Mouse (Mus musculus) kidney, embryonic 15.5 days (tissue): ENCODE measurements at regions not wholly inside any gene's neighbourhood (a gene's known extent, or its start where the extent isn't known, plus 50 kb on each side); places are given as distances from the start of the nearest gene placed in this dataset.
A peak's percentile ranks its signal among the peaks of the same experiment; 100 is the strongest.

Experiments
- ATAC-seq: fragments of 200-750 bp; cut with Nextera tagmentation; replicated peaks from 2 replicates; pipeline ENCODE4 v1.8.0; 2017; ENCODE audit warnings: moderate TSS enrichment; ENCODE audit not compliant: low FRiP score
- H3K27ac ChIP-seq: fragments of 300-500 bp; sonication (generic); 2 replicates; pipeline ENCODE4 v1.5.1; 2015; ENCODE audit warnings: mild to moderate bottlenecking, inconsistent platforms
- H3K27me3 ChIP-seq: fragments of 300-500 bp; sonication (generic); 2 replicates; pipeline ENCODE4 v1.6.1; 2015; ENCODE audit warnings: inconsistent platforms
- H3K36me3 ChIP-seq: fragments of 300-500 bp; sonication (generic); 2 replicates; pipeline ENCODE4 v1.6.1; 2015; ENCODE audit warnings: inconsistent platforms
- H3K4me1 ChIP-seq: fragments of 300-500 bp; sonication (generic); 2 replicates; pipeline ENCODE4 v1.6.1; 2015; ENCODE audit warnings: inconsistent platforms
- H3K4me2 ChIP-seq: fragments of 300-500 bp; sonication (generic); 2 replicates; pipeline ENCODE4 v1.6.1; 2015; ENCODE audit warnings: moderate library complexity, mild to moderate bottlenecking, inconsistent platforms
- H3K4me3 ChIP-seq: fragments of 300-500 bp; sonication (generic); replicated peaks from 2 replicates; pipeline ENCODE4 v1.5.1; 2015; ENCODE audit warnings: mild to moderate bottlenecking, inconsistent platforms
- H3K9ac ChIP-seq: fragments of 300-500 bp; sonication (generic); 2 replicates; pipeline ENCODE4 v1.6.1; 2015; ENCODE audit warnings: mild to moderate bottlenecking, inconsistent platforms
- H3K9me3 ChIP-seq: fragments of 300-500 bp; sonication (generic); replicated peaks from 2 replicates; pipeline ENCODE4 v1.6.1; 2016; ENCODE audit warnings: inconsistent platforms
- WGBS: fragments of 180-500 bp; shearing (Covaris S2); methylation state at CpG from one replicate; pipeline ENCODE4 v1.1.7; 2015; ENCODE audit warnings: mixed read lengths; 5-methylcytosine and 5-hydroxymethylcytosine counted together

- no peaks in the 10 kb centered on the region for H3K36me3 ChIP-seq
- H3K4me3 ChIP-seq = no peak overlapping the region
- no peak overlapping the region for H3K27ac ChIP-seq
- H3K9me3 ChIP-seq = no peaks in the 10 kb centered on the region
- 80% methylated on average over 2 of the region's 2 CpGs for WGBS
- H3K4me1 ChIP-seq = no peaks in the 10 kb centered on the region
- H3K27me3 ChIP-seq = no peaks in the 10 kb centered on the region
- no peak overlapping the region for H3K9ac ChIP-seq
- no peak overlapping the region for H3K4me2 ChIP-seq
- no peak for ATAC-seq
These were observed 108.8 kb upstream of the Ldah start for GRCm38 (mm10) chr12:8099114-8099513.

GRCm38 (mm10) chr12:8099821-8100220, 108.1 kb upstream of the Ldah start:
- no peaks in the 10 kb centered on the region for H3K36me3 ChIP-seq
- ATAC-seq = no peak
- H3K4me3 ChIP-seq = no peak overlapping the region
- no peak overlapping the region for H3K4me2 ChIP-seq
- WGBS = 27% methylated on average over 2 of the region's 2 CpGs
- H3K27ac ChIP-seq = no peak overlapping the region
- no peak overlapping the region for H3K9ac ChIP-seq
- H3K4me1 ChIP-seq = no peaks in the 10 kb centered on the region
- no peaks in the 10 kb centered on the region for H3K27me3 ChIP-seq
- H3K9me3 ChIP-seq = no peaks in the 10 kb centered on the region

GRCm38 (mm10) chr12:8101837-8102236, 106.1 kb upstream of the Ldah start:
- Histone ChIP-seq H3K4me3 (no peak overlapping the region), H3K36me3 (no peaks in the 10 kb centered on the region), H3K27me3 (no peaks in the 10 kb centered on the region), H3K9ac (no peak overlapping the region), H3K4me1 (peaks cover 4% of the 10 kb centered on the region), H3K9me3 (no peaks in the 10 kb centered on the region), H3K4me2 (no peak overlapping the region), H3K27ac (no peak overlapping the region)
- ATAC-seq = no peak
- WGBS = 85% methylated on average over 8 of the region's 8 CpGs

GRCm38 (mm10) chr12:8103259-8103658, 104.6 kb upstream of the Ldah start:
- H3K27me3 ChIP-seq = no peaks in the 10 kb centered on the region
- no peak overlapping the region for H3K4me2 ChIP-seq
- ATAC-seq = no peak
- H3K36me3 ChIP-seq = no peaks in the 10 kb centered on the region
- no peak overlapping the region for H3K27ac ChIP-seq
- peaks cover 9% of the 10 kb centered on the region for H3K4me1 ChIP-seq
- H3K9ac ChIP-seq = no peak overlapping the region
- H3K4me3 ChIP-seq = no peak overlapping the region
- WGBS = 80% methylated on average over 9 of the region's 9 CpGs
- H3K9me3 ChIP-seq = no peaks in the 10 kb centered on the region

GRCm38 (mm10) chr12:8107137-8107536, 100.8 kb upstream of the Ldah start:
- no peak overlapping the region for H3K4me2 ChIP-seq
- H3K9me3 ChIP-seq = no peaks in the 10 kb centered on the region
- ATAC-seq = peak; percentile 83
- 26% methylated on average over 4 of the region's 4 CpGs for WGBS
- no peaks in the 10 kb centered on the region for H3K36me3 ChIP-seq
- no peak overlapping the region for H3K4me3 ChIP-seq
- peaks cover 9% of the 10 kb centered on the region for H3K4me1 ChIP-seq
- H3K27ac ChIP-seq = no peak overlapping the region
- H3K27me3 ChIP-seq = no peaks in the 10 kb centered on the region
- H3K9ac ChIP-seq = no peak overlapping the region

GRCm38 (mm10) chr12:8109203-8109770, 98.6 kb upstream of the Ldah start:
- no peak for ATAC-seq
- Histone ChIP-seq H3K9ac (no peak overlapping the region), H3K27ac (no peak overlapping the region), H3K4me3 (no peak overlapping the region), H3K36me3 (no peaks in the 10 kb centered on the region), H3K27me3 (no peaks in the 10 kb centered on the region), H3K9me3 (no peaks in the 10 kb centered on the region), H3K4me1 (peaks cover 9% of the 10 kb centered on the region), H3K4me2 (no peak overlapping the region)
- 70% methylated on average over 5 of the region's 5 CpGs for WGBS

GRCm38 (mm10) chr12:8109876-8110275, 98.0 kb upstream of the Ldah start:
- Histone ChIP-seq H3K4me1 (peaks cover 9% of the 10 kb centered on the region), H3K27ac (no peak overlapping the region), H3K27me3 (no peaks in the 10 kb centered on the region), H3K4me2 (no peak overlapping the region), H3K4me3 (no peak overlapping the region), H3K36me3 (no peaks in the 10 kb centered on the region), H3K9ac (no peak overlapping the region), H3K9me3 (no peaks in the 10 kb centered on the region)
- ATAC-seq = no peak
- 84% methylated on average over 6 of the region's 6 CpGs for WGBS

- Histone ChIP-seq H3K4me3 (no peak overlapping the region), H3K9ac (no peak overlapping the region), H3K27me3 (no peaks in the 10 kb centered on the region), H3K9me3 (no peaks in the 10 kb centered on the region), H3K4me1 (peaks cover 9% of the 10 kb centered on the region), H3K4me2 (no peak overlapping the region), H3K36me3 (no peaks in the 10 kb centered on the region), H3K27ac (no peak overlapping the region)
- 30% methylated on average over 4 of the region's 4 CpGs for WGBS
- no peak for ATAC-seq
These were observed 97.6 kb upstream of the Ldah start for GRCm38 (mm10) chr12:8110297-8110696.

GRCm38 (mm10) chr12:8111484-8111883, 96.4 kb upstream of the Ldah start:
- no peak for ATAC-seq
- no peaks in the 10 kb centered on the region for H3K9me3 ChIP-seq
- no peak overlapping the region for H3K27ac ChIP-seq
- no peak overlapping the region for H3K9ac ChIP-seq
- no peak overlapping the region for H3K4me3 ChIP-seq
- H3K4me1 ChIP-seq = peaks cover 9% of the 10 kb centered on the region
- no peaks in the 10 kb centered on the region for H3K36me3 ChIP-seq
- H3K4me2 ChIP-seq = no peak overlapping the region
- no peaks in the 10 kb centered on the region for H3K27me3 ChIP-seq
- 54% methylated on average over 4 of the region's 4 CpGs for WGBS

- H3K4me1 ChIP-seq = no peaks in the 10 kb centered on the region
- H3K27ac ChIP-seq = no peak overlapping the region
- H3K27me3 ChIP-seq = 0 out of 2 replicates have a peak, but pooled peaks cover 4% of the 10 kb centered on the region
- WGBS = 75% methylated on average over 1 of the region's 1 CpGs
- no peak overlapping the region for H3K4me3 ChIP-seq
- H3K4me2 ChIP-seq = no peak overlapping the region
- no peak for ATAC-seq
- H3K9ac ChIP-seq = no peak overlapping the region
- H3K9me3 ChIP-seq = no peaks in the 10 kb centered on the region
- H3K36me3 ChIP-seq = no peaks in the 10 kb centered on the region
These were observed 52.3 kb upstream of the Ldah start for GRCm38 (mm10) chr12:8155566-8155965.
